Mouse (Mus musculus) thymus, adult 2 months (tissue): ENCODE measurements around the gene Prkce.

ENCODE experiments used
- CTCF ChIP-seq: fragments of 200-500 bp; IDR thresholded peaks from 2 replicates; pipeline ENCODE4 v1.5.1; 2012; ENCODE audit warnings: mild to moderate bottlenecking, control low read depth, low read length, moderate library complexity, borderline replicate concordance; ENCODE audit not compliant: control insufficient read depth, poor library complexity, insufficient read depth; ENCODE audit errors: extremely low read depth
- POLR2A ChIP-seq: fragments of 200-500 bp; IDR thresholded peaks from 2 replicates; pipeline ENCODE4 v1.6.1; 2012; ENCODE audit warnings: mild to moderate bottlenecking, low read length, control low read depth, moderate library complexity; ENCODE audit not compliant: control insufficient read depth, poor library complexity, insufficient read depth; ENCODE audit errors: extremely low read depth

- TF ChIP-seq CTCF: no peak
- no peak for TF ChIP-seq POLR2A
Observed at GRCm38 (mm10) chr17:86591241-86591640, 423.7 kb downstream of the Prkce start.
